Mouse (Mus musculus) CH12.LX (cell line): ENCODE results near the gene Slc44a4. TPM values are rescaled to one million over a fixed set of nuclear protein-coding genes. Genes with fewer than 3 reads are reported as not detected.

Experiments
- DNase-seq: peaks from one replicate; pipeline ENCODE4 v3.0.0-alpha.2; 2013; ENCODE audit errors: extremely low read depth
- H3K27ac ChIP-seq: 2 replicates; pipeline ENCODE4 v1.5.1; 2012; ENCODE audit warnings: low read depth, mild to moderate bottlenecking, control low read depth, moderate library complexity; ENCODE audit not compliant: insufficient read depth
- H3K27me3 ChIP-seq: replicated peaks from 2 replicates; pipeline ENCODE3; 2012; ENCODE audit warnings: inconsistent platforms
- H3K36me3 ChIP-seq, 2 experiments: replicated peaks in 1 of 2; 2 replicates each; pipeline versions ENCODE3 to v1.6.1; 2012; ENCODE audit warnings: inconsistent platforms in 1 of 2, low read length in 1 of 2, mild to moderate bottlenecking in 1 of 2, mixed read lengths in 1 of 2, moderate library complexity in 1 of 2; ENCODE audit not compliant: control insufficient read depth in 1 of 2, insufficient read depth in 1 of 2
- H3K4me1 ChIP-seq, 2 experiments: 2 replicates each; pipeline ENCODE4 v1.6.1; 2012; ENCODE audit warnings: inconsistent platforms in 1 of 2, moderate library complexity in 1 of 2; ENCODE audit not compliant: insufficient read depth in 2 of 2, control insufficient read depth in 1 of 2
- H3K4me2 ChIP-seq: 2 replicates; pipeline ENCODE4 v1.6.1; 2012; ENCODE audit warnings: low read depth, mild to moderate bottlenecking, control low read depth; ENCODE audit not compliant: poor library complexity, insufficient read depth, severe bottlenecking
- H3K4me3 ChIP-seq, 3 experiments: fragments of 150-350 bp in 1 of 3; sonication (generic) in 1 of 3; replicated peaks in 1 of 3; 2 replicates each; pipeline versions ENCODE3 to v1.5.1; 2011 to 2012; ENCODE audit warnings: low read depth in 2 of 3, low read length in 2 of 3, mild to moderate bottlenecking in 2 of 3, moderate library complexity in 2 of 3, control low read depth in 1 of 3, improper control_type of control experiment in 1 of 3, inconsistent platforms in 1 of 3, mixed read lengths in 1 of 3; ENCODE audit not compliant: poor library complexity in 1 of 3
- H3K79me2 ChIP-seq: replicated peaks from 2 replicates; pipeline ENCODE4 v1.6.1; 2012; ENCODE audit warnings: mild to moderate bottlenecking, moderate library complexity; ENCODE audit not compliant: control insufficient read depth, poor library complexity, insufficient read depth, severe bottlenecking; ENCODE audit errors: extremely low read depth
- H3K9ac ChIP-seq: 2 replicates; pipeline ENCODE4 v1.6.1; 2012; ENCODE audit warnings: low read depth, mild to moderate bottlenecking, control low read depth, moderate library complexity; ENCODE audit not compliant: insufficient read depth
- H3K9me3 ChIP-seq: replicated peaks from 2 replicates; pipeline ENCODE3; 2012; ENCODE audit warnings: low read length, inconsistent platforms, mixed read lengths
- BHLHE40 ChIP-seq: IDR thresholded peaks from 2 replicates; pipeline ENCODE4 v1.6.1; 2011; ENCODE audit warnings: mild to moderate bottlenecking, low read depth, low read length, improper control_type of control experiment
- CHD1 ChIP-seq: IDR thresholded peaks from 2 replicates; pipeline ENCODE4 v1.6.1; 2012; ENCODE audit warnings: low read depth, low read length, improper control_type of control experiment, inconsistent platforms
- CHD2 ChIP-seq: IDR thresholded peaks from 2 replicates; pipeline ENCODE4 v1.6.1; 2011; ENCODE audit warnings: low read length, improper control_type of control experiment
- E2F4 ChIP-seq: IDR thresholded peaks from 2 replicates; pipeline ENCODE4 v1.6.1; 2011; ENCODE audit warnings: low read depth, low read length, improper control_type of control experiment; ENCODE audit not compliant: insufficient replicate concordance
- ELF1 ChIP-seq: IDR thresholded peaks from 2 replicates; pipeline ENCODE4 v1.6.1; 2014; ENCODE audit warnings: low read depth, mild to moderate bottlenecking, inconsistent platforms, low read length, improper control_type of control experiment
- EP300 ChIP-seq: IDR thresholded peaks from 2 replicates; pipeline ENCODE4 v1.6.1; 2011; ENCODE audit warnings: low read length, improper control_type of control experiment
- GABPA ChIP-seq: IDR thresholded peaks from 2 replicates; pipeline ENCODE4 v1.6.1; 2012; ENCODE audit warnings: low read depth, low read length, improper control_type of control experiment, inconsistent platforms; ENCODE audit not compliant: insufficient replicate concordance
- IRF4 ChIP-seq: IDR thresholded peaks from 2 replicates; pipeline ENCODE4 v1.6.1; 2014; ENCODE audit warnings: low read depth, mild to moderate bottlenecking, inconsistent platforms, low read length, improper control_type of control experiment
- JUN ChIP-seq: IDR thresholded peaks from 2 replicates; pipeline ENCODE4 v1.6.1; 2011; ENCODE audit warnings: low read depth, mild to moderate bottlenecking, low read length, improper control_type of control experiment, moderate library complexity; ENCODE audit not compliant: insufficient read depth
- JUND ChIP-seq: conservative IDR thresholded peaks from 2 replicates; pipeline ENCODE4 v1.6.1; 2011; ENCODE audit warnings: low read depth, low read length, improper control_type of control experiment
- KAT2A ChIP-seq: IDR thresholded peaks from 2 replicates; pipeline ENCODE4 v1.6.1; 2012; ENCODE audit warnings: low read length, improper control_type of control experiment, inconsistent platforms; ENCODE audit not compliant: insufficient replicate concordance
- MAZ ChIP-seq: IDR thresholded peaks from 2 replicates; pipeline ENCODE4 v1.6.1; 2012; ENCODE audit warnings: low read depth, mild to moderate bottlenecking, inconsistent platforms, low read length, improper control_type of control experiment, moderate library complexity
- MEF2A ChIP-seq: IDR thresholded peaks from 2 replicates; pipeline ENCODE4 v1.6.1; 2014; ENCODE audit warnings: low read depth, mild to moderate bottlenecking, inconsistent platforms, low read length, improper control_type of control experiment, borderline replicate concordance
- MXI1 ChIP-seq: IDR thresholded peaks from 2 replicates; pipeline ENCODE4 v1.6.1; 2011; ENCODE audit warnings: mild to moderate bottlenecking, low read depth, low read length, improper control_type of control experiment
- MYC ChIP-seq: IDR thresholded peaks from 2 replicates; pipeline ENCODE4 v1.6.1; 2011; ENCODE audit warnings: low read depth, mild to moderate bottlenecking, improper control_type of control experiment, low read length
- NELFE ChIP-seq: IDR thresholded peaks from 2 replicates; pipeline ENCODE4 v1.6.1; 2011; ENCODE audit warnings: low read depth, low read length, improper control_type of control experiment
- NRF1 ChIP-seq: IDR thresholded peaks from 2 replicates; pipeline ENCODE4 v1.6.1; 2014; ENCODE audit warnings: low read depth, mild to moderate bottlenecking, inconsistent platforms, low read length, improper control_type of control experiment, moderate library complexity
- PAX5 ChIP-seq: IDR thresholded peaks from 2 replicates; pipeline ENCODE4 v1.6.1; 2012; ENCODE audit warnings: low read length, inconsistent platforms, mixed read lengths
- POLR2AphosphoS2 ChIP-seq: IDR thresholded peaks from 2 replicates; pipeline ENCODE4 v1.6.1; 2011; ENCODE audit warnings: low read depth, low read length, improper control_type of control experiment
- RCOR1 ChIP-seq: conservative IDR thresholded peaks from 2 replicates; pipeline ENCODE4 v1.6.1; 2012; ENCODE audit warnings: low read depth, mild to moderate bottlenecking, inconsistent platforms, low read length, improper control_type of control experiment
- SMC3 ChIP-seq: IDR thresholded peaks from 2 replicates; pipeline ENCODE4 v1.6.1; 2011; ENCODE audit warnings: low read depth, low read length, improper control_type of control experiment
- TBP ChIP-seq: conservative IDR thresholded peaks from 2 replicates; pipeline ENCODE4 v1.6.1; 2011; ENCODE audit warnings: low read depth, low read length, improper control_type of control experiment
- TCF12 ChIP-seq: IDR thresholded peaks from 2 replicates; pipeline ENCODE4 v1.6.1; 2014; ENCODE audit warnings: low read depth, mild to moderate bottlenecking, inconsistent platforms, low read length, improper control_type of control experiment
- UBTF ChIP-seq: IDR thresholded peaks from 2 replicates; pipeline ENCODE4 v1.6.1; 2012; ENCODE audit warnings: low read depth, mild to moderate bottlenecking, inconsistent platforms, low read length, improper control_type of control experiment, moderate library complexity
- USF1 ChIP-seq: IDR thresholded peaks from 2 replicates; pipeline ENCODE4 v1.6.1; 2014; ENCODE audit warnings: low read depth, mild to moderate bottlenecking, inconsistent platforms, low read length, improper control_type of control experiment
- USF2 ChIP-seq: conservative IDR thresholded peaks from 2 replicates; pipeline ENCODE4 v1.6.1; 2011; ENCODE audit warnings: low read depth, low read length, improper control_type of control experiment
- dilution Hi-C: fragments of 300-500 bp; cut with MboI; formaldehyde crosslinking; loops from 2 replicates; pipeline ENCODE4 v1.14.3; 2020; ENCODE audit warnings: low sequenced_read_pairs; ENCODE audit not compliant: extremely low pct_unique_long_range_greater_than_20kb, extremely low pct_ligation_motif_present
- in situ Hi-C: fragments of 300-500 bp; cut with MboI; formaldehyde crosslinking; loops from 3 replicates; pipeline ENCODE4 v1.14.3; 2019; ENCODE audit warnings: low sequenced_read_pairs, low pct_ligation_motif_present, low pct_unique_long_range_greater_than_20kb, mixed read lengths
- polyA plus RNA-seq: library from polyadenylated mRNA; unstranded; fragments of >175 nt; gene quantifications from 2 replicates; pipeline ENCODE4 v1.2.1, GENCODE M21; 2012; ENCODE audit warnings: low read depth; ENCODE audit not compliant: insufficient read length
- total RNA-seq, 2 experiments: library from RNA; depleted of rRNA; stranded (reverse); fragments of 300-350 nt in 1 of 2; fragments of >200 nt in 1 of 2; gene quantifications; 2 replicates each; pipeline ENCODE4 v1.2.3; 2012 to 2014

Gene Slc44a4
- total and polyA plus RNA-seq, 3 experiments, result 0.55 to 1.4 (median 0.62) TPM

- H3K36me3 ChIP-seq, result peaks cover 10 to 20% of the 10 kb centered on the region in 2 experiments
- dilution Hi-C loops (no loop called here), in situ Hi-C loops (no loop called here)
- no peak overlapping the region for H3K9ac ChIP-seq
- H3K27me3 ChIP-seq, result no peaks in the 10 kb centered on the region
- no peak overlapping the region for H3K4me3 ChIP-seq
- peaks cover 19% of the 10 kb centered on the region for H3K79me2 ChIP-seq
- no peak for DNase-seq
- TF ChIP-seq UBTF, result no peak
- TF ChIP-seq TCF12, result no peak
- TF ChIP-seq E2F4, result no peak
- TF ChIP-seq NELFE, result no peak
- no peak for TF ChIP-seq CHD1
- no peak for TF ChIP-seq IRF4
- no peak for TF ChIP-seq SMC3
- TF ChIP-seq USF2, result no peak
- no peak for TF ChIP-seq MXI1
- no peak for TF ChIP-seq JUND
- TF ChIP-seq MYC, result no peak
- no peak for TF ChIP-seq EP300
- TF ChIP-seq KAT2A, result no peak
- TF ChIP-seq NRF1, result no peak
- TF ChIP-seq MAZ, result no peak
- no peak for TF ChIP-seq JUN
- no peak for TF ChIP-seq POLR2AphosphoS2
- peaks cover 2% of the 10 kb centered on the region for H3K9me3 ChIP-seq
- peaks cover 6 to 17% of the 10 kb centered on the region in 2 experiments; a peak in 3 of 4 replicates for H3K4me1 ChIP-seq
- no peak overlapping the region for H3K4me2 ChIP-seq
- no peak overlapping the region for H3K27ac ChIP-seq
Observed at GRCm38 (mm10) chr17:34954831-34955230, 40.6 kb downstream of the Slc44a4 start.

DNA sequence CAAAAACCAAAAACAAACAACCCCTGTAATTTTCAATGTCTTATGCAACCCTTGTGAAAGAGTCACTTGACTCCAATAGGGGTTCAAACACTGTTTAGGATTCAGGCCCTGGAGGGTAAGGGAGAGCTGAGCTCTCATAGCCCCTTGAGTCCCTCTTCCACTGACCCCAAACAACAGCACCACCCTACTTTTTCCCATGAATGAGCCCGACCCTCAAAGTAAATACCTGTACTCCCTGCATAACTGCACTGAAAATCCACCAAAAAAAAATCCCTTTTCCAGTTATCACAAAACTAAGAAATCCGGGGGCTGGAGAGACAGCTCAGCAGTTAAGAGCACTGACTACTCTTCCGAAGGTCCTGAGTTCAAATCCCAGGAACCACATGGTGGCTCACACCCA is 41.6 kb downstream of the Slc44a4 start:
- peaks cover 13% of the 10 kb centered on the region for H3K79me2 ChIP-seq
- H3K9ac ChIP-seq, result no peak overlapping the region
- no peak overlapping the region for H3K4me2 ChIP-seq
- DNase-seq, result no peak
- H3K27me3 ChIP-seq, result no peaks in the 10 kb centered on the region
- in situ Hi-C loops (no loop called here), dilution Hi-C loops (no loop called here)
- H3K9me3 ChIP-seq, result peaks cover 2% of the 10 kb centered on the region
- peaks cover under 1 to 9% of the 10 kb centered on the region in 2 experiments for H3K36me3 ChIP-seq
- H3K4me1 ChIP-seq, result peaks cover 0 to 17% of the 10 kb centered on the region in 2 experiments; a peak in 2 of 4 replicates
- no peak overlapping the region for H3K4me3 ChIP-seq
- no peak overlapping the region for H3K27ac ChIP-seq
- TF ChIP-seq USF1 (no peak), USF2 (no peak), ELF1 (no peak), CHD2 (no peak), BHLHE40 (no peak), TBP (no peak), NELFE (no peak), SMC3 (no peak), GABPA (no peak), E2F4 (no peak), IRF4 (no peak), PAX5 (no peak), MEF2A (no peak), RCOR1 (no peak), MXI1 (no peak)
